Mouse (Mus musculus) liver, embryonic 13.5 days (tissue): Measurements from ENCODE around the gene Olfr1289. TPM values are rescaled to one million over a fixed set of nuclear protein-coding genes. Genes with fewer than 3 reads are reported as not detected.

Experiments used
- ATAC-seq: fragments of 200-750 bp; cut with Nextera tagmentation; 2 replicates; pipeline ENCODE4 v1.8.0; 2017; ENCODE audit warnings: low read depth, mild to moderate bottlenecking, moderate number of reproducible peaks, moderate library complexity
- DNase-seq: peaks from one replicate; pipeline ENCODE4 v3.0.0; 2022
- H3K27ac ChIP-seq: fragments of 300-500 bp; sonication (generic); 2 replicates; pipeline ENCODE4 v1.5.1; 2015; ENCODE audit warnings: moderate library complexity, mild to moderate bottlenecking, inconsistent platforms
- H3K27me3 ChIP-seq: fragments of 300-500 bp; sonication (generic); 2 replicates; pipeline ENCODE4 v1.6.1; 2015; ENCODE audit warnings: mild to moderate bottlenecking, inconsistent platforms
- H3K36me3 ChIP-seq: fragments of 300-500 bp; sonication (generic); 2 replicates; pipeline ENCODE4 v1.6.1; 2015; ENCODE audit warnings: mild to moderate bottlenecking, inconsistent platforms
- H3K4me1 ChIP-seq: fragments of 300-500 bp; sonication (generic); replicated peaks from 2 replicates; pipeline ENCODE4 v1.6.1; 2015; ENCODE audit warnings: inconsistent platforms
- H3K4me2 ChIP-seq: fragments of 300-500 bp; sonication (generic); 2 replicates; pipeline ENCODE4 v1.6.1; 2015; ENCODE audit warnings: inconsistent platforms, mild to moderate bottlenecking, moderate library complexity
- H3K4me3 ChIP-seq: fragments of 300-500 bp; sonication (generic); replicated peaks from 2 replicates; pipeline ENCODE4 v1.5.1; 2015; ENCODE audit warnings: mild to moderate bottlenecking, inconsistent platforms
- H3K9ac ChIP-seq: fragments of 300-500 bp; sonication (generic); 2 replicates; pipeline ENCODE4 v1.6.1; 2015; ENCODE audit warnings: mild to moderate bottlenecking, inconsistent platforms
- H3K9me3 ChIP-seq: fragments of 300-500 bp; sonication (generic); replicated peaks from 2 replicates; pipeline ENCODE4 v1.6.1; 2016; ENCODE audit warnings: inconsistent platforms
- WGBS: fragments of 180-500 bp; shearing (Covaris S2); methylation state at CpG from one replicate; pipeline ENCODE4 v1.1.7; 2015; ENCODE audit not compliant: insufficient replicate concordance; 5-methylcytosine and 5-hydroxymethylcytosine counted together
- polyA plus RNA-seq: library from polyadenylated mRNA; unstranded; fragments of >200 nt; fragmentation: Nextera tagmentation; extraction: Ambion mirVana; gene quantifications from 2 replicates; pipeline ENCODE4 v1.2.1, GENCODE M21; 2015

Gene Olfr1289
- polyA plus RNA-seq, result not detected in 2 replicates

DNA sequence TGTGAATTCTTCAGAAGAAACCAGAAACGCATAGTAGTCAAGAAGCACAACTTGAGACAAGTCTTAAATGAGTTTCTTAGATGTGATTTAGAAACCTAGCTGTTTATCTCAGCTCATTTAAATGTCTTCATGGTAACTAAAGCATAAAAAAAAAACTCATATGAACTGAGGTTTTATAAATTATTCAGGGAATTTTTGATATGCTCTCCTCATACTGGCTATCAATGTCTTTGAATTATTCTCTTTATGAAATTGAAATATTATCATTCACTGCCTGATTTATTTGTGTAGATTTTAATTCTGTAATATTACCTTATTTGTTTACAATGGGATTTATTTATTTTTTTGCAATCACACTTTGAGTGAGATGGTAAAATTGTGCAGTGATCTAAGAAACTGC lies at the start of gene Olfr1289:
Gene Olfr1289, plus strand, starts transcription at position 301 of the 400 bp plus-strand sequence.
- H3K4me2 ChIP-seq, result no peak within 1 kb of the TSS

DNA sequence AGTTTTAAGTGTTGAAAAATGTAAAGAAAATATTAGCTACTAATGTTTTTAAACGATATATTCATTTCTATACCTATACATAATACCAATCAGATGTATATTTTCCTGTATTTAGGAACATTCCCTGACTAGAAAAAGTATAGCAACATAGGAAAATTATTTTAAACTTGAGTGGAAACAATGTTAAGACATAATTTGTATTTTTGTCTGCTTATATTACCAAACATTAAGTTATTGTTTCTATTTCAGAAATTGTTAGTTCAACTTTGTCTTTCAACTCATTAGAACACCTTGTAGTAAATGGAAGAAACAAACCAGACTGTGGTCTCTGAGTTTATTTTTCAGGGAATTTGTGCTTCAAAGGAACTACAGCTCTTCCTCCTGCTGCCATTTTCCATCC lies 31.8 kb upstream of the Olfr1289 start, which contains the start of gene Olfr1287:
Gene Olfr1287, plus strand, starts transcription at position 301 of the 400 bp plus-strand sequence.
- H3K27ac ChIP-seq, result no peak within 1 kb of the TSS
- no peak within 1 kb of the TSS for H3K9ac ChIP-seq
- ATAC-seq (no peak), DNase-seq (no peak)
- no peaks in the 10 kb centered on the region for H3K9me3 ChIP-seq
- H3K4me1 ChIP-seq, result no peaks in the 10 kb centered on the region
- no peaks in the 10 kb centered on the region for H3K36me3 ChIP-seq
- WGBS, result 45% methylated on average over 1 of the region's 1 CpGs
- no peak within 1 kb of the TSS for H3K4me2 ChIP-seq
- H3K4me3 ChIP-seq, result no peak within 1 kb of the TSS
- H3K27me3 ChIP-seq, result no peaks in the 10 kb centered on the region

More for the DNA sequence above, at the start of gene Olfr1289:
- WGBS, result 55% methylated on average over 1 of the region's 1 CpGs
- H3K4me3 ChIP-seq, result no peak within 1 kb of the TSS
- H3K27me3 ChIP-seq, result no peaks in the 10 kb centered on the region
- no peaks in the 10 kb centered on the region for H3K9me3 ChIP-seq
- H3K9ac ChIP-seq, result no peak within 1 kb of the TSS
- H3K4me1 ChIP-seq, result no peaks in the 10 kb centered on the region
- no peak within 1 kb of the TSS for H3K27ac ChIP-seq
- ATAC-seq (no peak), DNase-seq (no peak)
- H3K36me3 ChIP-seq, result no peaks in the 10 kb centered on the region

DNA sequence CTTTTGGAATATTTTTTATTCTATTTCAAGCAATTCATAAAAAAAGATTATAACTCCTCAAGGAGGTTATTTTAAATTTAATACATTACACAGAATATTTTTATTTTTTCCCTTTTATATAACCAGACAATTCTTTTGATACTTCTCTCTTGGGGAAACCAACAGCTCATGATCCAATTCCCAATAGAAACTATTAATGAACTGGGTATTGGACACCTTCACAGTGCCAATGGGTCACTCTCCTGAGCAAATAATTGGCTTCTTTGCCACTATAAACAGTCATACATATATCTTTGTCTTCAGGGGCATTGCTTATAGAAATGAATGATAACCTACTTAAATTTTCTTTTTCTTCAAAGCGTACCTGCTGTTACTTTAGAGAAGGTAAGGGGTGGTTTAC lies 6.8 kb upstream of the Olfr1289 start, which contains the start of gene Olfr1288:
Gene Olfr1288, plus strand, starts transcription at position 301 of the 400 bp plus-strand sequence.
- DNase-seq, result no peak
- no peak within 1 kb of the TSS for H3K9ac ChIP-seq
- no peak within 1 kb of the TSS for H3K4me3 ChIP-seq
- H3K36me3 ChIP-seq, result no peaks in the 10 kb centered on the region
- no peak within 1 kb of the TSS for H3K4me2 ChIP-seq
- H3K27me3 ChIP-seq, result no peaks in the 10 kb centered on the region
- no peak for ATAC-seq
- no peak within 1 kb of the TSS for H3K27ac ChIP-seq
- WGBS, result 79% methylated on average over 1 of the region's 1 CpGs
- no peaks in the 10 kb centered on the region for H3K9me3 ChIP-seq
- no peaks in the 10 kb centered on the region for H3K4me1 ChIP-seq

- no peaks in the 10 kb centered on the region for H3K27me3 ChIP-seq
- DNase-seq, result no peak
- no peak within 1 kb of the TSS for H3K4me2 ChIP-seq
- H3K4me3 ChIP-seq, result no peak within 1 kb of the TSS
- H3K9ac ChIP-seq, result no peak within 1 kb of the TSS
- H3K4me1 ChIP-seq, result no peaks in the 10 kb centered on the region
- H3K9me3 ChIP-seq, result no peaks in the 10 kb centered on the region
- 57% methylated on average over 5 of the region's 5 CpGs for WGBS
- H3K36me3 ChIP-seq, result no peaks in the 10 kb centered on the region
- no peak for ATAC-seq
- no peak within 1 kb of the TSS for H3K27ac ChIP-seq
Observed at GRCm38 (mm10) chr2:111493729-111494128, 13.1 kb downstream of the Olfr1289 start, which contains the start of gene Olfr1290. Olfr1290 (minus strand) TSS chr2:111493829.

- DNase-seq (no peak), ATAC-seq (no peak)
- no peaks in the 10 kb centered on the region for H3K9me3 ChIP-seq
- no peak within 1 kb of the TSS for H3K4me2 ChIP-seq
- no peaks in the 10 kb centered on the region for H3K36me3 ChIP-seq
- no peak within 1 kb of the TSS for H3K9ac ChIP-seq
- H3K4me1 ChIP-seq, result no peaks in the 10 kb centered on the region
- H3K27me3 ChIP-seq, result no peaks in the 10 kb centered on the region
- H3K27ac ChIP-seq, result no peak within 1 kb of the TSS
- no peak within 1 kb of the TSS for H3K4me3 ChIP-seq
- 67% methylated on average over 3 of the region's 3 CpGs for WGBS
Observed at GRCm38 (mm10) chr2:111496880-111497279, 16.3 kb downstream of the Olfr1289 start, which contains the start of gene Olfr1291-ps1. Olfr1291-ps1 (plus strand) TSS chr2:111497180.

DNA sequence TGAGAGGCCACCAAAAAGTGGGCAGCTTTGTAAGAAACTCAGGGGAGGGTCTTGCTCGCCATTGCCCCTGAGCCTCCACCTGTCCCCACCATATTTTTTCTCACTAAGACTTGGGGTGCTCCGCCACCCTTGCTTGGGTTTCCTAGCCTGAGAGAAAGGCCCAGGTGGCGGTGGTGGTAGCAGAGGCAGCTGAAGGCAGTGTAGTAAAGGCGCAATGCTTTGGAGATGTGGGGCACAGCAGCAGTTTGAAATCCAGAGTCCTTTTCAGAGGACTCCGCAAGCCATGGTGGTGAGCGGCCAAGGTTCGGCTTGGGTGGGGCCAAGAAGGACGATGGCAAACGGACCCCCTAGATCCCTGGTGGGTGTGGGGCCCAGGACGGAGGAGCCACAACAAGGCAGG lies 36.8 kb downstream of the Olfr1289 start:
- DNase-seq, result no peak
- H3K36me3 ChIP-seq, result no peaks in the 10 kb centered on the region
- H3K4me3 ChIP-seq, result no peak overlapping the region
- no peaks in the 10 kb centered on the region for H3K4me1 ChIP-seq
- no peaks in the 10 kb centered on the region for H3K27me3 ChIP-seq
- no peak overlapping the region for H3K4me2 ChIP-seq
- H3K27ac ChIP-seq, result no peak overlapping the region
- H3K9ac ChIP-seq, result no peak overlapping the region
- 74% methylated on average over 10 of the region's 10 CpGs for WGBS
- no peak for ATAC-seq
- peaks cover 3% of the 10 kb centered on the region; the same call in 1 of the 2 replicates for H3K9me3 ChIP-seq

- 53% methylated on average over 1 of the region's 1 CpGs for WGBS
- DNase-seq, result no peak
- no peak within 1 kb of the TSS for H3K4me3 ChIP-seq
Observed at GRCm38 (mm10) chr2:111524903-111525302, 44.3 kb downstream of the Olfr1289 start, which contains the start of gene Olfr1293-ps. Olfr1293-ps (plus strand) TSS chr2:111525203.

More at GRCm38 (mm10) chr2:111524903-111525302, 44.3 kb downstream of the Olfr1289 start, which contains the start of gene Olfr1293-ps:
- Histone ChIP-seq H3K27me3 (no peaks in the 10 kb centered on the region), H3K9ac (no peak within 1 kb of the TSS), H3K27ac (no peak within 1 kb of the TSS), H3K4me2 (no peak within 1 kb of the TSS), H3K9me3 (no peaks in the 10 kb centered on the region; the same call in 1 of the 2 replicates), H3K36me3 (no peaks in the 10 kb centered on the region), H3K4me1 (no peaks in the 10 kb centered on the region)
- no peak for ATAC-seq

Other genes starting within 250 kb of the Olfr1289 start
- gene Olfr1275, start 245.5 kb upstream of the Olfr1289 start, polyA plus RNA-seq, result not detected in 2 replicates
- not detected in 2 replicates for gene Olfr1276, start 226.3 kb upstream of the Olfr1289 start, polyA plus RNA-seq
- gene Olfr1277, start 206.7 kb upstream of the Olfr1289 start, polyA plus RNA-seq, result not detected in 2 replicates
- gene Olfr1278, start 190.7 kb upstream of the Olfr1289 start, polyA plus RNA-seq, result not detected in 2 replicates
- not detected in 2 replicates for gene Olfr1279, start 180.2 kb upstream of the Olfr1289 start, polyA plus RNA-seq
- not detected in 2 replicates for gene Olfr1280, start 166.8 kb upstream of the Olfr1289 start, polyA plus RNA-seq
- gene Olfr1281, start 154.3 kb upstream of the Olfr1289 start, polyA plus RNA-seq, result not detected in 2 replicates
- not detected in 2 replicates for gene Olfr1282, start 144.7 kb upstream of the Olfr1289 start, polyA plus RNA-seq
- not detected in 2 replicates for gene Olfr1283, start 114.0 kb upstream of the Olfr1289 start, polyA plus RNA-seq
- not detected in 2 replicates for gene Olfr1284, start 105.3 kb upstream of the Olfr1289 start, polyA plus RNA-seq
- gene Olfr1286, start 57.7 kb upstream of the Olfr1289 start, polyA plus RNA-seq, result not detected in 2 replicates
- not detected in 2 replicates for gene Olfr1287, start 31.7 kb upstream of the Olfr1289 start, polyA plus RNA-seq
- not detected in 2 replicates for gene Olfr1288, start 6.7 kb upstream of the Olfr1289 start, polyA plus RNA-seq
- gene Olfr1290, start 13.0 kb downstream of the Olfr1289 start, polyA plus RNA-seq, result not detected in 2 replicates
- gene Olfr1291-ps1, start 16.4 kb downstream of the Olfr1289 start, polyA plus RNA-seq, result not detected in 2 replicates
- not detected in 2 replicates for gene Olfr1293-ps, start 44.4 kb downstream of the Olfr1289 start, polyA plus RNA-seq
- not detected in 2 replicates for gene Olfr1294, start 59.5 kb downstream of the Olfr1289 start, polyA plus RNA-seq
- not detected in 2 replicates for gene Olfr1295, start 88.9 kb downstream of the Olfr1289 start, polyA plus RNA-seq
- gene Olfr1297, start 145.7 kb downstream of the Olfr1289 start, polyA plus RNA-seq, result not detected in 2 replicates
- gene Olfr1298, start 168.4 kb downstream of the Olfr1289 start, polyA plus RNA-seq, result not detected in 2 replicates
- gene Olfr1299, start 180.6 kb downstream of the Olfr1289 start, polyA plus RNA-seq, result not detected in 2 replicates